Mouse (Mus musculus): ENCODE measurements around the gene Dusp18.

The Dusp18 gene

DNA sequence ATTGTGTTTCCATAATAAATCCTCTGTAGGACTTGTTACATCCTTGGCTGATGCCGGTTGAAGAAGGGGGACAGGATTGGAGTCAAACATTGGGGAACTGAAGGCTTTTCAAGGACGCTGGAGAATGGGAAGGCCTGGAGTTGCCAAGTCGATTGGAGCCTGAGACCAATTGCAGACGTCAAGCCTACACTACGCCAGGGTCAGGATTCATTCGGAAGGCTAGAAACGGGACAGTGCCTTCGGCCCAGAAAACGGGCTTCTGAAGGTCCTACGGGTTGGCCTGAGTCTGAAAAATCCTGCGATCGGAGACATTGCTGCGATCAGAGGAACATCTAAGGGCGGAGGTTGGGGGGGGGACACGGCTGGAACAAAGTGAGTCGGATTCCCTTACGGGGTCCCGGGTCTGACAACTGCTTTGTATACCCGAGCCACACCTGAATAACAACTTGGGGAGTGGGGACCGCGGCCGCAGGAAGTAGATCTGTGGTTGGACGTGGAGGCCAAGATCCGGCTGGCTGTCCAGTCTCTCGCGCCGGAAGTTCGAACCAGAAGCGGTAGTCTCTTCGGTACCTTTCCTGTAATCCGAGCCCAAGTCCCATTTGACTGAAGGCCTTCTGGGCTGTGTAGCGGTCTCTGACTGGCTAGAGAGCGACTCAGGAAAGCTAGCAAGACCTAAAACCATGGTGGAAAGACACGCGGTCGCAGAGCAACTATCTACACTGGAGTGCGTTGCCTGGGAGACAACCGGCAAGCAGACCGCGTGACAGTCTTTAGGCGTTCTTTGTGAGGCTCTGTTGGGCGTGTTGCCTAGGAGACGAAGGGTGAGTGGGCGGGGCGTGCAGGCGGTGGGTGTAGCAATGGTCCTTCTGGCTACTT lies at the start of gene Dusp18, which contains the start of gene 4921536K21Rik:
Gene Dusp18, plus strand, starts transcription at position 835 of the 876 bp plus-strand sequence.
Gene 4921536K21Rik, minus strand, starts transcription at position 693 of the 876 bp plus-strand sequence.
- peak; percentile 98 for DNase-seq (ENCODE audit: low read depth, low spot score)

DNA sequence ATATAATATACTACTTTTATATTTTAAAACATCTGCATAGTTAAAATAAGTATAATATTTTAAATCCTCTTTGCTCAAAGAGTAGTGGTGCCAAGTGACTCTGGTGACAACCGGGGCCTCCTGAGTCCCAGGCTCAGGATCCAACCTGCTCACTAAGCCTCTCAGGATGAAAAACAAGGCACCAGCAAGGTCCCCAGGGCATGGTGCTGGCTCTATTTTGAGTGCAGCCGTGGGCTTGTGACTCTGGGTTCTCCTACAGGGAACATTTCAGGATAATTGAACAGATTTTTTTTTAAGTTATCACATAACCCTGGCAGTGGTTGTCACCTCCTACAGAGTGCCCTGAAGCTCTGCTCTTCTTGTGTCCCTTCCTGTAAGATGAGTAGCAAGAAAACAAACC lies 48.7 kb upstream of the Dusp18 start:
- no peak for DNase-seq (ENCODE audit: low read depth, low spot score)

DNA sequence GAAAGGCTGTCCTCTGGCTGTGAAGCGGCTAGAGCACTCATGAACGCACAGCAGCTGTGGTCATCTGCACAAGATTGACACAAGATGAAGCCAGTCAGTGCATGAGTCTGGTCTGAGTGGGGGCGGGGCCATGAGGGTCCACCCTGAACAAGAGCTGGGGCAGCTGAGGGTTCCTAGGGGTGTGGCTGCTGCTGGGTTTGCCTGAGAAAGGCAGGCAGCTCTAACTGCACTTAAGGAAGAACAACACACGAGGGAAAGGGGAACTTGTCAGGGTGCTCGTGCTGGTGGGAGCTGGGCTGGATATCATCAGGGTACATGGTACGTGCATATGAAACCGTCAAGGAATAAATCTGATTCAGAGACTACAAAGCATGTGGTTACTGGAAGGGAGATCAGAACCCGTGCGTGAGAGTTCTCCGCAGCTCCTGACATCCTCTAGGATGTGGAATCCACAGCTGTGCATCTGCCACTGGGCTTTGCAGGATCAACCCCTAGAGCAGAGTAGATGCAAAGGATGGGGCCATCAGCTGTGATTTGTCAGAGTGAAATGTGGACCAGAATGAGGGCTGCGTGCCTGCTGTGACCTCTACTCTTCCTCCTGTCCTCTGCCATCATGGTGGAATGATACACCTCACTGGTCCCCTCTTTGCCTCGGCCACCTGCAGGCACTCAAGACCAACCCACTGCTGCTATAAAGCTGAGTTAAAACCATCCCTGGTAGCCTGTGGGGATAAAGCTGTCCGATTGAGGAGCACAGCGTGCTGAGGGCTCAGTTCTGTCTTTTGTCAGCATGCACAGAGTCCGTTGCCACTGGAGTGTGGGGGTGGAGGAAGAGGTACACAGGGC lies 45.3 kb upstream of the Dusp18 start:
- peak; percentile 61 for DNase-seq (ENCODE audit: low read depth, low spot score)

DNA sequence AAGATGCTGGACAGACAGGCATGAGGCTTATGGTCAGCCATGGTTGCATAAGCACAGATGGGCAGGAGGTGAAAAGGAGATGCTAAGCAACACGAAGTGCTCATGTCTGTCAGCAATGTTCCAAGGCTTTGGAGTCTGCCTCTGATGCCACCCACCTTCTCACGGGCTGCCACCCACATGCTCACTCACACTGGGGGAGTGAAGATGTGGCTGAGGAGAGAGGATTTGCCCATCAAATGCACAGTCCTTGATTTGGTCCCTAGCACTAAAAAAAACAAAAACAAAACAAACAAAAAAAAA lies 44.8 kb upstream of the Dusp18 start:
- no peak for DNase-seq (ENCODE audit: low read depth, low spot score)

DNA sequence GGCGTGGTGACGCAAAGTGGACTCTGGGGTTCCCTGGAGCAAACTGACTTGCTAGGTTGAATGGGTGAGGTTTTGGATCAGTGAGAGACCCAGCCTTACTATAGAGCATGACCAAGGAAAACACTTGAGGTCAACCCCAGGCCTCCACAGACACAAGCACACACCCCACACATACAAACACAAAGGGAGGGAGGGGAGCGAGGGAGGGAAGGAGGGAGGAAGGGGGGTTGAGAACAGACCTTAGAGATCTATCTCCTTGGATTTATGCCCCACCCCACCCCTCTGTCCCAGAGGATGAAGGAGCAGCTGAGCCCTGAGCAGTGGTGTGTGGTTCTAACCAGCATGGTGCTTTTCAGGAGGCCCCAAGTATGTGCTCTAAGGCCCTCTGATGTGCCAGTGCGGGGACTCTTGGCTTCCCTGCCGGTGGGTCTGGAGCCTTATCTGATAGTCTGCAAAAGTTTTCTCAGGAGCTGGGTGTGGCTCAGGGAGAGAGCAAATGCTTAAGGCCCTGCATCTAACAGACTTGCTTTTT lies 44.2 kb upstream of the Dusp18 start:
- DNase-seq (ENCODE audit: low read depth, low spot score), result no peak

DNA sequence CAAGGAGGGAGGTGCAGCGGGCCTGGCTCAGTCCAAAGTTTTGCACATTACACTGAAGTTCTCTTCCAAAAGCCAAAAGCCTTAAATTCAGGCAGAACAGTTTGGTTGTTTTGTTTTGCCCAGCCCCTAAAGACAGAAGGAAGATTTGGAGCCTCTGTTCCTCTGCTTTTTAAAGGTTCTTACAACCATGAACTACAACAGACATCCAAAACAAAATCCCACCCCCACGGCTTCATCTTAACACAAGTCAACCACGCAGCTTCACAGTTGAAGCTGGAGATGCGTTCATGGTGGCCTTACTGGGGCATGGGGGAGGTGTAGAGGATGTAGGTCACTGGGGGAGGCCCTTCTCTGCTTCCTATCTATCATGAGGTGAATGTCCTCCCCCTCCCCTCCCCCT lies 43.2 kb upstream of the Dusp18 start:
- no peak for DNase-seq (ENCODE audit: low read depth, low spot score)

DNA sequence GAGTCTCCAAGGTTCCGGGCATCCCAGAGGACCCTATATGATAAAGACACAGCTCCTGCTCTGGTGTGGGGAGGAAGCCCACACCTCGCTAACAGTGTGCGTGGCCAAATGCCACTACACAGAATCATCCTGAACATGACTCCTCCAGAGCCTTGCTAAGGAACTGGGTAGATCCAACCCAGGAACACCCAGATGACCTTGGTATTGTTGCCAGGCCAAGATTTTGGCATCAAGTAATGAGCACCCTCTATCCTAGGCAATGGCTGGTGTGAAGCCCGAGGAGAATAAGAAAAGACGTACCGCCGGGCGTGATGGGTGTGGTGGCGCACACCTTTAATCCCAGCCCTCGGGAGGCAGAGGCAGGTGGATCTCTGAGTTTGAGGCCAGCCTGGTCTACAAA lies 42.0 kb upstream of the Dusp18 start:
- DNase-seq (ENCODE audit: low read depth, low spot score), result no peak

DNA sequence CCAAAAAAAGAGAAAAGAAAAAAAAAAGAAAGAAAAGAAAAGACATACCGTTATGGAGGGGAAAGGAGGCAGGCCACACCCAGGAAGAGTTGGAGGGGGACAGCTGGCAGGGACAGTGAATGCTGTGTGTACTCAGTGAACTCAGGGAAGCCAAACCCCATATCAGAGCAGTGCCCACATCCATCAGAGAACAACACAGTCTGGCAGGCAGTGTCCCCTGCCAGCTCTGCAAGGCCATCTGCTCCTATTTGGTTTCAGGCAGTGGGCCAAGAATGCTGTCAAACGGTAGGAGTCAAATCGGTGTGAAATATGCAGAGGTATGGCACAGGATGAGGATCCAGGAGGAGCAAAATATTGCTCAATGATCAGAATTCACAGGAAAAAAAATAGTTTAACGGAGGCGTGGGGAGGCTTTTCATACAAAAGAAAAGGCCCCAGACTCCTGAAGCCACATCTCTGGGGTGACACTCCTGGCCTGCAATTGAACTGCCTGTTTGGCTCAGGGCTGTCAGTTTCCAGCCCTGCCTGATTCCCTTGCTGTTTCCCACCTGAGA lies 41.5 kb upstream of the Dusp18 start:
- DNase-seq (ENCODE audit: low read depth, low spot score), result no peak

DNA sequence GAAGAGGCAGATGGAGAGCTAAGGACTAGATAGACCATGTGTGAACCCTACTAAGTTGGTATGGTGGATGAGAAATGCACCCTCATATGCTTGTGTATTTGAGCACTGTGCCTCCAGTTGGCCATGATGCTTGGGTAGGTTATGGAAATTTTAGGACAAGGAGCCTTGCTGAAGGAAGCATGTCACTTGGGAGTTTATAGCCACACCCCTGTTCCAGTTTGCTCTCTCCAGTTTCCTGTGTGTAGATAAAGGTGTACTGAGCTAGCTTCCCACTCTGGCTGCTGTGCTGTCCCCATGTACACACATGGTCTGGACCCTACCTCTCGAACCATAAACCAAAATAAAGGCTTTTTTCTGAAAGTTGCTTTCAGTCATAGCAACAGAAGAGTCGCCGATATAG lies 40.9 kb upstream of the Dusp18 start:
- no peak for DNase-seq (ENCODE audit: low read depth, low spot score)

DNA sequence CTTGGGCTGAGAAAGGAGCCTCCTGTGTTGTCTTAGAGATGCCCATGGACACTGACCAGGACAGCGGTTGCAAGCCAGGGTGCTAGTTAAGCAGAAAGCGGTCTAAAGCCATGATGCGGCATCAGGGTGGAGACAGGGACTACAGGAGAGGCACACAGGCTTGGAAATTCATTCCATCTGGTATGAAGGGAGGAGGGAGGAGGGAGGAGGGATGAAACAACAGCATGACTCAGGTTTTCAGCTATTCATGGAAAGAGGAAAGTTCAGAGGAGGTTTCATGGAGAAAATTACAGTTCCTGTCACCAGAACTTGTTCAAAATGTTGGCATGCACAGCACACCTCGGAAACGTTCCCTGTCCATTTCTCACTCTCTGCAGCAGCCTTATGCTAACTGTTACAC lies 39.2 kb upstream of the Dusp18 start:
- no peak for DNase-seq (ENCODE audit: low read depth, low spot score)

DNA sequence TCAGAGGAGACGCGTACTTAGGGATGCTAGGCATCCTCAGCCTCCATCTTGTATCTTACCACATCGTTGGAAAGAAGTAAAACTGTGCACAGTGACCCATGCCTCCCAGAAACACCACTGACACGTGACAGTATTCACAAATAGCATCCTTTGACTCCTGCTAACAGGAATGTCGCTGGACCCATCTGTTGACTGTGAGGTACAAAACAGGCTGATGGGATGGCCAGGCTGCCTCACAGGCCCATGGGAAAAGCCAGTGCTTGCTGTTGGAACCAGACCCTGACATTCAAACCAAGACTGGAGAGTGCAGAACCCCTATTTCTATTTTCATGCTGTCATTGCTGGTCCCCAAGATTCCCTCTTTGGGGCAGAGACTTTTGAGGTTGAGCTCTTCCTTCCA lies 37.1 kb upstream of the Dusp18 start:
- no peak for DNase-seq (ENCODE audit: low read depth, low spot score)

DNA sequence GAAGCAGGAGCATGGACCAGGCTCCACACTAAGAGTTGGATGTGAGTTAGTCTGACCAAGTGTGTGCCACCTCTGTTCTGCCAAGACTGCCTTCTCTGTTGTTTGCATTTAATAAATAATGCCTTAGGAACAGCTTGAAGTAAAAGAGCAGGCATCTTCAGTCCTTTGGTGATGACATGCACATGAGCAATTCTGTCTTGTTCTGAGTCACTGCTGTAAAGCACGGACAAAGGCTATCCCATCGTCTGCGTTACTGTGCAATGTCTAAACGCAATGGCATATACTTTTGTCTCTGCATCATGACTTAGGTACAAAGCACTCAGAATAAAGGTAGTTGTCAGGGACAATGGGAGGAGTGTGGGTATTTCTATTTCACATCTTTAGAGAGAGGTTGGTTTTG lies 35.3 kb upstream of the Dusp18 start:
- DNase-seq (ENCODE audit: low read depth, low spot score), result no peak

DNA sequence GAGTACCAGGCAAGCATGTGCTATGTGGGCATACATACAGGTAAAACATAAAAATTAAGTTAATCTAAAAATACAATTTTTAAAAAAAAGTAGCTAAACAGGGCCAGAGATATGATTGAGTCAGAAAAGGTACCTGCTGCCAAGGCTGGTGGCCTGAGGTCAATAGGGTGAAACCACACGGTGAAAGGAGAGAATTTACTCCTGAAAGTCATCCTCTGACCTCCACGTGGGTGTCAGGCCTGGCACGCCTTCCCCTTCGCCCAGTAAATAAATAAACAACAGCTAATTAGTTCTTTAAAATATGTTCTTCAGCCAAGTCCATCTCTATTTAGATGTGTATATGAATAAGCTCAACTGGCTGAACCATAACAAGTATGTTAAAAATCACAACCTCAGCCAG lies 34.7 kb upstream of the Dusp18 start:
- no peak for DNase-seq (ENCODE audit: low read depth, low spot score)

DNA sequence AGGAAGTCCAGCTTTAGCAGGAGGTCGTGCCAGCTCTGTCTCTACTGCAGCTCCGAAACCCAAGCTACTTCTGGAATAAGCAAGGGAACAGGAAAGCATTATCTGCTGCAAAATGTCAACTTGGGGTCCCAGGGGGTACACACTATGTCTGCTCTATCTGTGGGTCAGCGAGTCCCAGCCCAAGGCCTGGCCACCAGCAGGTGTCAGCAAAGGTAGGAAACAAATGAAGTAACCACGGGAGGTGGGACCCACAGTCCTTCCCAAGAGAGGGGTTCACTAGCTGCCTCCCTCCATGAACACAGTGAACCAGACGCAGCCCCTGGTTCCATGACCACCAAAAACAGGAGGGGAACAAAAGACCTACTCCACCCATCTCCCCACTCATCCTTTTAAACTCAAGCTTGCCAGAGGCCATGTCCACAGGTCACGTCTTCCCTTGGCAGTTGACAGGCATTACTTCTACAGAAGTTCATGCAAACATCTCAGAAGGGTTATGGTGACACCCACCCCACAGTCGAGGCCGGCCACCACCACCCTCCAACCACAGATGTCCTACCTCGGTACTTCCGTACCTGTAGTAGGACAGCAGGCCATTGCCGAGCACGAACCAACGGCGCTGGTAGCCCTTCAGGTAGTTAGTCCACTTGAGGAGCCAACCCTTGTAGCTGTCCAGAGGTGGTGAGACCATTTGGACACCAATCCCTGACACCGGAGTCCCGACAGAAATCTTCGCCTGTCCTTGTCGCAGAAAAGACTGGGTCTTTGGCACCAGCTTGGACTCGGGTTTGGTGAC lies 32.2 kb upstream of the Dusp18 start:
- no peak for DNase-seq (ENCODE audit: low read depth, low spot score)

DNA sequence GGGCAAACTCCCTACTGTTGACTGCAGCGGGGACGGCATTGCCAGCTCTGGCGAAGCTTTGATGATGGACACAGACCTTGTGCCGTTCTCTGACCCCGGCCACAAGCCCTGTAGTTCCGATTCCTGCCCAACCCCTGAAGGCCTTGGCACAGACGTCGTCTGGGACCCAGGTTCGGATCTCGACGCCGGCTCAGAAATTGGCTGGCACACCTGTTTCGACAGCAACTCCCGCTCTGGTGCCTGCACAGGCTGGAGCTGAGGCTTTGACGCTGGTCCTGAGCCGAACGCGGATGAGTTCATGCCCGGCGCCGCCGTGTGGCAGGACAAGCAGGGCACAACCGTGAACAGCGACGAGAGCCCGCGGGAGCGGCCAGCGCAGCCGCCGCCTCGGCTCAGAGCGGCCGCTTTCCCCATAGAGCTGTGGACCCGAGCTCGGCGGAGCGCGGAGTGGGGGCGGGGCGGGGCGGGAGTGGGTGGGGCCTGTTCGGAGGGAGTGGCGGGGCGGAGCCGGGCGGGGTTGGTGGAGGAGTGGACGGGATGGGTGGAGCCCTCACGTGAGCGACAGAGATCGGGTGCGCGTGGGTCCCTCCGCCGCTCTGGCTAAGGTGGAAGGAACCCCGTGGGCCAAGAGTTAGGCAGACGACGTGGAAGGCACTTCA lies 31.5 kb upstream of the Dusp18 start, which contains the start of gene Osbp2:
Gene Osbp2, minus strand, starts transcription at position 450 of the 659 bp plus-strand sequence.
- peak; percentile 69 for DNase-seq (ENCODE audit: low read depth, low spot score)

DNA sequence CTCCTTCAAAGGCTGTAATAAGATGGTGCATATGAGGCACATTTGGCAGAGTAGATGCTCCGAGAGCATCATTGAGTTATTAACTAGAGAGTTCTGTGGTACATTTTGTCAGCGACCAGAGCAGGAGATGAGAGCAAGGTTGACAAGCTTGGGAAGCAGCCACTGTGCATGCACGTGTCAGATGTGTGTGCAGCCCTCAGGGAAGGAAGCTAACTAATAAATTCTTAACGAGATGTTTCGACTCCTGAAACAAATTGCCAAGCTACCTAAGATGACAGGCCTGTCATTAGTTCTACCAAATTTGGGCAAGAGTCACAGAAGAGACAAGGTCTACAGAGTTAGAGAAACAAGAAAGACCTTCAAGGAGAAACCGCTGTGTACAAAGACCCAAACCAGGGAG lies 30.7 kb upstream of the Dusp18 start:
- DNase-seq (ENCODE audit: low read depth, low spot score), result no peak

DNA sequence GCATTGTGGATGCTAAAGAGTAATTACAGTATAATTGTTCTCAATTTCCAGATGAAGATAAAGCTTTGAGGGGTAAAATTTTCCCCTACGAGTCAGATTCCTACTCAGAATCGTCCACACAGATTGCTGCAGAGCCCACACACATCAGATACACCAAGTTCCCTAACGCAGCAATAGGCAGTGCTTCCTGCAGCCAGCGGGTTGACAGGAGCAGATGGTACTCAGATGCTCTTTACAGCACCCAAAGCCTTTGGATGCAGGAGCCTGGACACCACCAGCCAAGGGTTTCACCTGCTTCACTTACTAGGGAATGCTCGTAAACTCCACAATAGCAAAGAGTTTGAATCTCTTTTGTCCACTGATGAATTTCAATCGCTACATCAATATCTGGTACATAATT lies 18.6 kb upstream of the Dusp18 start:
- DNase-seq (ENCODE audit: low read depth, low spot score), result no peak

DNA sequence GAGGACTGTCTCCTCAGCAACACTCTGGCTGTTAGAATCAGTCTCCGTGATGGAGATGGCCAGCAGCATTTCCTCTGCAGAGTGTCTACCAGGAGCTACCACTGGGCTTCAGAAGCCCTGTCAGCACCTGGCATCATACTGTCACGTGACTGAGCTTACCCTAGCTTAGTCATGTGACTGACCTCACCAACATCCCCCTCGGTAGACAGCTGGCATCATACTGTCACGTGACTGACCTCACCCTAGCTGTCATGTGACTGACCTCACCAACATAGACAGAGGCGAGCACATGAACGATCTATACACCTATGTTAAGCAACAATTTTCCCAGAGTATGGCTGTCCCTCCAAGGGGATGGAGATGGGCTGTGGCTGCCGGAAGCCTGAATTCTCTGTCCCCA lies 16.4 kb upstream of the Dusp18 start:
- no peak for DNase-seq (ENCODE audit: low read depth, low spot score)

DNA sequence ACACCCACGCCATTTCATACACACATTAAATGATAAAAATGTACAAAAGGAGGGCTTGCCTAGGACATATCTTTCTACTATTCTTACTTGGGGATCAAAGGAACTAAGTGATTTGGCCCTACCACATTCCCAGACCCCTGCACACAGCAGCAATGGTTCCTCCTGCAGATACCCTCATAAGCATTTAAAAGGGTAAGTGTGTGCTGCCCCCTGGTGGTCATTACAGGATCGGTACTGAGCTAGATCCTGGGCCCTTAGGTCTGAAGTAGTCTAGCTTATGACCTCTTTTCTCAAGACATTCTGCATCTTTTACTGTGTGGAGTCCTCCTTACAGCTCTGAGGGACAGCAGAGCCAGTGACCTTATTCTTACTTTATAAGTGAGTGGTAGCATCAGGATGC lies 15.2 kb upstream of the Dusp18 start:
- DNase-seq (ENCODE audit: low read depth, low spot score), result peak; percentile 87

DNA sequence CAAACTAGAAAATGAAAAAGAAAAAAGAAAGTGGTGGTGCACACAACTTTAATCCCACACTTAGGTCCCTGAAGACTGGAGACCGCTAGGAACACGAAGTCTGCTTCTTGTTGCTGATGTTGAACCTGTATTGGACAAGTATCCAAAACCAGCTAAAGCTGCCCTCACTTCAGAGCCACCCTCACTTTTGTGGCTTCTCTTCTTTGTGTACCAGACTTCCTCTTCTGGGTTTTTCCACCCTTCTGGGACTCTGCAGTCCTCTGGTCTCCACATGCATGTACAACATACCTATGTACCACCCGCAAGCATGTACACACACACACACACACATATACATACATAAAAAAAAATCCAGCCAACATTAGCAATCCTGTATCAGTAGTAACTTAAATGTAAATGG lies 11.3 kb upstream of the Dusp18 start:
- DNase-seq (ENCODE audit: low read depth, low spot score), result no peak

DNA sequence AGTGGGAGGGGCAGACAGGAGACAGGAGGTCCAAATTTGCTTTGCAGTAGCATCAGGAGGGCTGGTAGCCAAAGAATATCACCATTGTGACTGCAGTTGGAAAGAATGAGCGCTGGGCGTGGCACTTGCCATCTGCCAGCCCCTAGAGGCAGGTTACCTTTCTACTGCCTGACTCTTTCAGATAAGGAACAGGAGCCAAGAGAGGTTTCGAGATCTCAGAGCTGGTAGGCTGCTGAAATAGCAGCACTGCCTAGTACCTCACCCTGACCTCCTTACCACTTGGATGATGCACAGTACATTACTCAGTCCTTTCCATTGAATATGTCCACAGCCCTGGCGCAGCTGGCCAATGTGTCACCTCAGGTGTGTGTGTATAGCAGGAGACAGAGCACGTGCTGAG lies 7.7 kb upstream of the Dusp18 start:
- DNase-seq (ENCODE audit: low read depth, low spot score), result peak; percentile 30

Measured in R1 (cell line).